Mouse (Mus musculus): ENCODE results near the gene Mrpl45. TPM values are rescaled to one million over a fixed set of nuclear protein-coding genes. Genes with fewer than 3 reads are reported as not detected.
A peak's percentile ranks its signal among the peaks of the same experiment; 100 is the strongest.

Gene Mrpl45
- polyA plus RNA-seq, 1 experiment from 2014 or later = 45.0 TPM

DNA sequence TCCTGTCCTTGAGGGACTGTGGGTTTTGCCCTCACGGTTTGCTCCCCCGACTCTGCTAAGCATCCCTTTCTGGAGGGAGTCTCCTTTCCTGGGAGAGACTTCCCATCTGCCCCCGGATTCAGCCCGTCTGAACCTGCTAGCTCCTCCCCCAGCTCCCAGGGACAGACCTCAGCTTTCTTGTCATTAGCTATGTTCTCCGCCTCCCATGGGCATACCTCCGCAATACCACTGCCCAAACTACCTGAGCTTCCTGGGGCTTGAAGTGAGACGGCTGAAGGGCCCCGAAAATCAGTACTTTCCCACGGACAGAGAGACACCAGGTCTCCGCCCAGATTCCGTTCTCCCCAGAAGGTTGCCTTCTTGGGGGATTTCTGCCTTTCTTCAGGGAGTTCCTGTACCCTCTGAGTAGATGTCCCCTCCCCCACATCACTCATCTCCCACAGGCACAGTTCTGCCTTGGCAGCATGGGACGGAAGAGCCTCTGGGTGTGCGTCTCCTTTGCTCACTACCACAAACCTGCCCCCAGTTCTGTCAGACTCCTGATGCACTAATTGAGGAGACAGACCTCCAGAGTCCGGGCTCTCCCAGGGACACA lies 21.3 kb downstream of the Mrpl45 start:
- 65% methylated on average over 14 of the region's 14 CpGs for WGBS
- Histone ChIP-seq H3K9me3 (no peaks in the 10 kb centered on the region), H3K27ac (no peak overlapping the region)

DNA sequence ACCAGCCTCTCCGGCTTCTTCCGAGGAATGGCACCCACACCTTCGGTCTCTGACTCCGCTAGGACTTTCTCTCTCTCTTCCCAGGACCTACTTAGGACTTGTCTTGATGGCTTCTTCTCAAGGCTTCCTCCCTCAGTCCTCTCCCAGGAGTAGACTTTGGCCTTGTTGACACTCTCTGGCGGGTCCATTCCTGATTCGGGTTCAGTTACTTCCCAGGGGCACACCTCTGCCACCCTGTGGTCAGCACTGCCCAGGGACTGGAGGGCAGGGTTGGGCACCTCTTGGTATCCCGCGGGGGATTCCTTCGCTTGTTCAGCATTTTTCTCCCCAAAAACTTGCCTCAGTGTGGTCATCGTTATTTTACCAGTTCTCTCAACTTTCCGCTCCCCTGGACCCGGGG lies 21.8 kb downstream of the Mrpl45 start:
- WGBS = 86% methylated on average over 12 of the region's 12 CpGs
- no peak overlapping the region for H3K4me2 ChIP-seq (replicated peaks)
- no peaks in the 10 kb centered on the region for H3K9me3 ChIP-seq
- no peak overlapping the region for H3K9ac ChIP-seq
- H3K4me3 ChIP-seq = no peak overlapping the region
- H3K4me1 ChIP-seq = peaks cover 19% of the 10 kb centered on the region
- H3K27me3 ChIP-seq = 0 out of 2 replicates have a peak, but pooled peaks cover 6% of the 10 kb centered on the region
- H3K27ac ChIP-seq = no peak overlapping the region
- H3K36me3 ChIP-seq = no peaks in the 10 kb centered on the region
- no peak for ATAC-seq (ENCODE audit: insufficient number of reproducible peaks, insufficient read depth, low FRiP score, low TSS enrichment)

More for the DNA sequence above, 21.3 kb downstream of the Mrpl45 start:
- no peak for ATAC-seq (ENCODE audit: insufficient number of reproducible peaks, insufficient read depth, low FRiP score, low TSS enrichment)
- no peaks in the 10 kb centered on the region for H3K36me3 ChIP-seq
- H3K9ac ChIP-seq = no peak overlapping the region
- 0 out of 2 replicates have a peak, but pooled peaks cover 6% of the 10 kb centered on the region for H3K27me3 ChIP-seq
- peaks cover 19% of the 10 kb centered on the region for H3K4me1 ChIP-seq
- H3K4me3 ChIP-seq = no peak overlapping the region
- H3K4me2 ChIP-seq (replicated peaks) = no peak overlapping the region

DNA sequence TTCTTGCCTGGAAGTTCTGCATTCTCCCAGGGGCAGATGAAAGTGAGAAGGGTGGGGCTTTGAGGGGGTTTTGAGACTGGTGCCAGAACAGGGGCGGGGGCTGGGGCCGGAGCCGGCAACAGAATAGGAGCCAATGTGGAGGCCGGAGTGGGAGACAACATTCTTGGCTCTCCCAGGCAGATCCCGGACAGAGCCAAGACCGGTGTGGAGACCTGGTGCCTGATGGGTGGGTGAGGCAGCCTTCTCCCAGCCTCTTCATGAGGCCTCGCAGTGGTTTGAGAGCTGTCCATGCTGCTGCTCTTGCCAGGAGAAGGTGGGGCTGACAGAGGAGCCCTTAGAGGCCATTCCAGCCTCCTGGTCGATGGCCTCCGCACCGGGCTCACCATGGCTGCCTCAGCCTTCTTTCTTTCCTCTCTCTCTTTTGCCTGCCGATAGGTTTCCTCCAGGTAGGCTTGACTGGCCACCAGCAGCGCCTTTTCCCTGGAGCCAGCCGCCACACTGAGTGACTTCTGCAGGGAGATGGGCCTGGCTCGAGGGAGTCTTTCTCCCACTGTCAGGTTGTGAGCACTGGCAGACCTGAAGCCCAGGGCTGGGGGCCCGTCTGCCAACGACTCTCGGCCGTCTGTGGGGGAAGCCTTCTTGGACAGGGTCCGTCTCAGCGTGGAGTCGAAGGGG lies 22.9 kb downstream of the Mrpl45 start:
- 46% methylated on average over 21 of the region's 21 CpGs for WGBS
- H3K4me1 ChIP-seq = peaks cover 23% of the 10 kb centered on the region
- no peak for ATAC-seq (ENCODE audit: insufficient number of reproducible peaks, insufficient read depth, low FRiP score, low TSS enrichment)
- H3K27ac ChIP-seq = 0 out of 2 replicates have a peak overlapping the region, but pooled peaks have one; percentile 17
- H3K9ac ChIP-seq = no peak overlapping the region
- H3K4me2 ChIP-seq (replicated peaks) = 0 out of 2 replicates have a peak overlapping the region, but pooled peaks have one; percentile 9
- no peak overlapping the region for H3K4me3 ChIP-seq
- H3K36me3 ChIP-seq = no peaks in the 10 kb centered on the region
- 0 out of 2 replicates have a peak, but pooled peaks cover 6% of the 10 kb centered on the region for H3K27me3 ChIP-seq
- no peaks in the 10 kb centered on the region for H3K9me3 ChIP-seq

DNA sequence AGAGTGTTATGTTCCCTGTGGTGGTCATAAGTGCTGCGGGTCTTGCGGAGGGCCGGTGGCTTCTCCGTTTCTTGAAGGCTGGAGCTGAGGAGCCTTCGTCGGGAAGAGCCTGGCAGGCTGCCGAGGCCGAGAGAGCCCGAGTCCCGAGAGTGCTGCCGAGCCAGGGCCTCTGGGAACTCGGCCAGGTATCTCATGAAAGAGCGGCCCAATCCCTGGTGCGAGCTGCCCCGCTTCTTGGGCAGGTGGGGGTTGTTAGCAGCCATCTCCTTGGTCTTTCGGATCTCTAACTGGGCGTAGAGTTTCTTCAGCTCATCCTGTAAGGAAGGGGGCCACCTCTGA lies 23.4 kb downstream of the Mrpl45 start:
- 0 out of 2 replicates have a peak overlapping the region, but pooled peaks have one; percentile 9 for H3K4me2 ChIP-seq (replicated peaks)
- H3K27ac ChIP-seq = 0 out of 2 replicates have a peak overlapping the region, but pooled peaks have one; percentile 17

DNA sequence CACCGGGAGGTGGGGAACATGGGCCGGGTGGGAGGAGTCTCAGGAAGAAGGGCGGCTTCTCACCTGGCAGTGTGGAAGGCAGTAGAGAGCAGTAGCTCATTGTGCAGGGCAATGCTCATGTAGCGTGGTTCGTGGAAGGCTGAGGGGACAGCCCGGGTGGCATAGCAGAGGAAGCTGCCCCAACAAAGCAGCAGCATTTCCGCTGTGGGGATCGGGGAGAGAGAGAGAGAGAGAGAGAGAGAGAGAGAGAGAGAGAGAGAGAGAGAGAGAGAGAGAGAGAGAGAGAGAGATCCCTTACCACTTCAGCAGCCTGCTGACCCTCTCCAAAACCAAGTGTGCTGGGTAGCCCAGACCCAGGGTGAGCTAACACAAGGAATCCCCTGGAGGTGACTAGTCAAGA lies 27.7 kb downstream of the Mrpl45 start:
- WGBS = 40% methylated on average over 7 of the region's 8 CpGs
- Histone ChIP-seq H3K36me3 (no peaks in the 10 kb centered on the region), H3K4me2 (replicated peaks) (no peak overlapping the region), H3K9ac (0 out of 2 replicates have a peak overlapping the region, but pooled peaks have one; percentile 19), H3K9me3 (no peaks in the 10 kb centered on the region), H3K27me3 (peaks cover 3% of the 10 kb centered on the region; the same call in 1 of the 2 replicates), H3K4me1 (peaks cover 18% of the 10 kb centered on the region; the same call in 1 of the 2 replicates), H3K27ac (no peak overlapping the region), H3K4me3 (no peak overlapping the region)
- no peak for ATAC-seq (ENCODE audit: insufficient number of reproducible peaks, insufficient read depth, low FRiP score, low TSS enrichment)

More for the DNA sequence above, 23.4 kb downstream of the Mrpl45 start:
- Histone ChIP-seq H3K27me3 (0 out of 2 replicates have a peak, but pooled peaks cover 6% of the 10 kb centered on the region), H3K4me1 (peaks cover 27% of the 10 kb centered on the region), H3K9ac (no peak overlapping the region), H3K9me3 (no peaks in the 10 kb centered on the region), H3K36me3 (no peaks in the 10 kb centered on the region), H3K4me3 (no peak overlapping the region)
- ATAC-seq (ENCODE audit: insufficient number of reproducible peaks, insufficient read depth, low FRiP score, low TSS enrichment) = no peak
- 45% methylated on average over 17 of the region's 17 CpGs for WGBS

DNA sequence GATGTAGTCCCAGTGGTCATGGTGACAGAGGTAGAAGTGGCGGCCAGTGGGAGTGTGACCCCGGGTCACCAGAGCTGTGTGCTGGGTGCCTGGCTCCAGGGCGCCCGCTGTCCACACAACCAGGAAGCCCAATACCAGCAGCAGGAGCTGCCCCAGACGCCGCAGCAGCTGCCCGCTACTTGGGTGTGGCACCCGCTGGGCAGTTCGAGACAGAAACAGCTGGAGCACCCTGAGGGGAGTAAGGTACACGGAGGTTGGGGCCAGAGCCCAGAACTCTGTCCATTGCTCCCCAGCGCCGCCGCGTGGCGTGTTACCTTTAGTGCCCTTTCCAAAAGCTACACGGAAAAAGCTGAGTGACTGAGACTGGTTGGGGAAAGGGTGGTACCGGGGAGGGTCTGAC lies 28.1 kb downstream of the Mrpl45 start:
- Histone ChIP-seq H3K9me3 (no peaks in the 10 kb centered on the region), H3K4me1 (peaks cover 14% of the 10 kb centered on the region; the same call in 1 of the 2 replicates), H3K4me3 (no peak overlapping the region), H3K36me3 (no peaks in the 10 kb centered on the region), H3K27ac (no peak overlapping the region), H3K27me3 (peaks cover 3% of the 10 kb centered on the region; the same call in 1 of the 2 replicates), H3K4me2 (replicated peaks) (peak overlapping the region; percentile 24; the same call in 1 of the 2 replicates), H3K9ac (0 out of 2 replicates have a peak overlapping the region, but pooled peaks have one; percentile 19)
- WGBS = 32% methylated on average over 17 of the region's 17 CpGs
- ATAC-seq (ENCODE audit: insufficient number of reproducible peaks, insufficient read depth, low FRiP score, low TSS enrichment) = no peak

DNA sequence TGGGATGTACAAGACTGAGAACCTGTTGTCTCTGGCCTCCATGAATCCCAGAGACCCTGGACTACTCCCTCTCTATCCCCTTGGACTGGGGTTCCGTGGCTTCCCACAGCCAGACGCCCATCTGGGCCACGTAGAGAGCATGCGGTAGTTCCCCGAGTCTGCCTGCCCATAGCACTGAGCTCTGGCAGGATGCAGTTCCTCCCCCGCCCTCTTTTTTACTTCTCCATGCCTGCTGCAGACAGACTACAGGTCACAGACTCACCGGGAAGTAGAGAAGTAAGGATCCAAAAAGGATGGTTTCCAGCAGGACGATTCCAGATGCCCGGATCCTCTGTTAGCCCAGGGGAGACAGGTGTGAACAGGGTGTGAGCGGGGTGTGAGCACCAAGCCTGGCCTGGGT lies 29.9 kb downstream of the Mrpl45 start:
- no peak overlapping the region for H3K9ac ChIP-seq
- 71% methylated on average over 10 of the region's 10 CpGs for WGBS
- ATAC-seq (ENCODE audit: insufficient number of reproducible peaks, insufficient read depth, low FRiP score, low TSS enrichment) = no peak

DNA sequence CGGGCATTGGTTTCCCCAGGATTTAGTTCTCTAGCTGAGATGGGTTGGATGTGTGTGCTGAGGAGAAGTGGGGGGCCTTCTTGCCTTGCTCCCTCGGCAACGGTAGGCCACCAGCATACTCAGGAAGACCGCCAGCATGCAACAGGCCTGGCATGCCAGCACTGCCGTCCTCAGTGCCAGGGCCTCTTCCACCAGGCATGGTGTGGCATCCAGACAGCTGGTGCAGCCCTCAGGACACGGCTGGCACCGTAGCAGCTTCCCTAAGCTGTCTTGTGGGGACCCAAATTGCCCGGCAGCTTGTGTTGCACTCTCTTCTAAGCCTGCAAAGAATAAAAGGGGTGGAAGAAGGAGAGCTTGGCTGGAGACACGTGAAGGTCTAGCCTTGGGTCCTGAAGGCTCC lies 30.9 kb downstream of the Mrpl45 start:
- H3K4me3 ChIP-seq = no peak overlapping the region
- ATAC-seq (ENCODE audit: insufficient number of reproducible peaks, insufficient read depth, low FRiP score, low TSS enrichment) = no peak
- 84% methylated on average over 9 of the region's 9 CpGs for WGBS
- H3K27ac ChIP-seq = no peak overlapping the region
- no peak overlapping the region for H3K9ac ChIP-seq
- H3K27me3 ChIP-seq = peaks cover 3% of the 10 kb centered on the region; the same call in 1 of the 2 replicates
- H3K36me3 ChIP-seq = no peaks in the 10 kb centered on the region
- no peak overlapping the region for H3K4me2 ChIP-seq (replicated peaks)
- H3K4me1 ChIP-seq = peaks cover 16% of the 10 kb centered on the region
- H3K9me3 ChIP-seq = no peaks in the 10 kb centered on the region

More for the DNA sequence above, 29.9 kb downstream of the Mrpl45 start:
- H3K9me3 ChIP-seq = no peaks in the 10 kb centered on the region
- H3K36me3 ChIP-seq = no peaks in the 10 kb centered on the region
- no peak overlapping the region for H3K4me3 ChIP-seq
- peaks cover 3% of the 10 kb centered on the region; the same call in 1 of the 2 replicates for H3K27me3 ChIP-seq
- H3K27ac ChIP-seq = no peak overlapping the region
- no peak overlapping the region for H3K4me2 ChIP-seq (replicated peaks)
- H3K4me1 ChIP-seq = peaks cover 16% of the 10 kb centered on the region

DNA sequence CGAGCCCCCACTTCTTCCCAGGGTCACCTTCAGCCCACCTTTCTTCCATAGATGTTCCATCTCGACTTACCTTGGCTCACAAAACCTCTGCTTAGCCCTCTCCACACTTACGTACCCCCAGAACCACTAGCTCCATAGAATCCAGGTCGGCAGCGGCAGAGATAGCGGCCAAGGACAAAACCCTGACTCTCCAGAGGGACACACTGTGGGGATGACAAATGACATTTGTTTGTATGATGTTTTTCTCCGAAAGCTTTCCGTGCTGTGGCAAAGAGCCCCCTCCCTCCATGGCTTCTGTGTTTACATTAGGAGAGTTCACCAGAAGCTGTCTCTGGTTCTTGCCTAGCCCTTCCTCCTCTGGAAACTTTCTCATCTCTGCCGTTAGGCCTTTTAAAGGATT lies 31.8 kb downstream of the Mrpl45 start:
- no peak overlapping the region for H3K27ac ChIP-seq
- no peak overlapping the region for H3K4me3 ChIP-seq
- H3K4me1 ChIP-seq = peaks cover 16% of the 10 kb centered on the region
- H3K27me3 ChIP-seq = peaks cover 3% of the 10 kb centered on the region; the same call in 1 of the 2 replicates
- 83% methylated on average over 9 of the region's 9 CpGs for WGBS
- no peak overlapping the region for H3K4me2 ChIP-seq (replicated peaks)
- H3K9ac ChIP-seq = no peak overlapping the region
- no peaks in the 10 kb centered on the region for H3K36me3 ChIP-seq
- no peaks in the 10 kb centered on the region for H3K9me3 ChIP-seq
- no peak for ATAC-seq (ENCODE audit: insufficient number of reproducible peaks, insufficient read depth, low FRiP score, low TSS enrichment)

DNA sequence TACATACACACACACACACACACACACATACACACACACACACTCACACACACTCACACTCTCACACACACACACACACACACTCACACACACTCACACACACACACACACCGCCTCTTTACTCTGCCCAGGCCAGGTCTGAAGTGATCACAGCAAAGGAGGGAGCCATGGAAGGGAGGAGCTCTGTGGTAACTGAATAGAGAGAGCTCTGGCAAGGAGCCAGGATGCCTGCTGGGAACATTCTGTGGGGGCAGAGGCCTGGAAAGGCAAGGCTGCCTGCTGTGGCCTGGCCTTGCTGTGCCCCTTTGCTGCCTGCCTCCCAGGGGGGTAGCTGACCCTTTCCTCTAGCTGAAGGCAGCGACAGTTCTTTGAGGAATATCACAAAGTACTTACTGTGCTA lies 34.5 kb downstream of the Mrpl45 start:
- H3K9me3 ChIP-seq = no peaks in the 10 kb centered on the region
- 0 out of 2 replicates have a peak overlapping the region, but pooled peaks have one; percentile 0 for H3K27ac ChIP-seq
- no peaks in the 10 kb centered on the region for H3K36me3 ChIP-seq
- H3K27me3 ChIP-seq = peaks cover 3% of the 10 kb centered on the region; the same call in 1 of the 2 replicates
- WGBS = 17% methylated on average over 2 of the region's 2 CpGs
- H3K4me1 ChIP-seq = peaks cover 7% of the 10 kb centered on the region
- ATAC-seq (ENCODE audit: insufficient number of reproducible peaks, insufficient read depth, low FRiP score, low TSS enrichment) = peak; percentile 67; the same call in 1 of the 2 replicates
- H3K4me3 ChIP-seq = no peak overlapping the region
- H3K9ac ChIP-seq = no peak overlapping the region
- 0 out of 2 replicates have a peak overlapping the region, but pooled peaks have one; percentile 4 for H3K4me2 ChIP-seq (replicated peaks)

DNA sequence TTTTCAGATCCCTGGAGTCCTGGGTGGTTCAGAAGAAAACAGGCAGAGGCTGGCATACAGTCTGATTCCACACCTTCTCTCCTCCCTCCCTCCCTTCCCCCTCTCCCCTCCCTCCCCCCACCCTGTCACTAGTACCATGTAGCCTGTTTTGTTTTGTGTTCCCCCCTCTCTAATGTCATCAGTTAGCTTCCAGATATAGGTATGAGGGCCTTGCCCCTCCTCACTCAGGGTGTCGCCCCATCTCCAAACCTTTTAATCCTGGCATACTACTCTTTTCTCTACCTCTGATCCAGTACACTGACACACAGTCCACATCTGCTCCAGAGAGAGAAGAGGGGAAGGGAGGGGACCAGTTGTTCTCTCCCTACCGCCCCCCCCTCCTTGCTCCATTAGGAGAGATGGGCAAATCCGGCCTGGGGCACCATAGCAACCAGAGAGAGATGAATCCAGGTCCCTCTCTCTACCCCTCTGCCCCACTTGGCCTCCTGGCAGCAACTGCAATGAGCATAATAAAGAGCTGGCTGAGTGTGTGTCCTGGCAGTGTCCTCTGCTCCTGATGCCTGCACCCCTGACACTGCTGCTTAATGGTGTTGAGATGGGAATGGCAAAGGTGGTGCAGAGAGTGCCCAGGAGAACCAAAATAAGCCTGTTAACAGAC lies 36.6 kb downstream of the Mrpl45 start, which contains the start of gene Gpr179:
TSS of gene Gpr179 (minus strand) at position 51 of the 658 bp plus-strand sequence.
- Histone ChIP-seq H3K4me1 (peaks cover 7% of the 10 kb centered on the region), H3K9ac (no peak within 1 kb of the TSS), H3K27ac (no peak within 1 kb of the TSS), H3K36me3 (no peaks in the 10 kb centered on the region), H3K4me2 (replicated peaks) (no peak within 1 kb of the TSS), H3K27me3 (no peaks in the 10 kb centered on the region; the same call in 1 of the 2 replicates), H3K4me3 (no peak within 1 kb of the TSS), H3K9me3 (no peaks in the 10 kb centered on the region)
- no peak for ATAC-seq (ENCODE audit: insufficient number of reproducible peaks, insufficient read depth, low FRiP score, low TSS enrichment)
- 65% methylated on average over 3 of the region's 3 CpGs for WGBS
